Comparison of ENCODE assay signal across 16 mouse cellular contexts in genomic region chr1:78710026-78710425, GRCm38 (mm10).
"Had no signal": no experiment of that assay in that cellular context is flagged by ENCODE, and none has a peak within 500 bp of the region (broad histone marks: within the 10 kb centered on the region; RNA-seq: fewer than 3 reads in every experiment).

No protein-coding gene starts in this region.

- H3K27me3 ChIP-seq: kidney, embryonic 15.5 days; liver, embryonic 13.5 days; lung, embryonic 15.5 days; megakaryocyte, embryonic 14.5 days; midbrain, embryonic 15.5 days; neural tube, embryonic 12.5 days; stomach, embryonic 15.5 days had no signal

- H3K4me3 ChIP-seq: kidney, embryonic 15.5 days; left cerebral cortex, adult 2 months; limb, embryonic 10.5 days; liver, embryonic 13.5 days; lung, embryonic 15.5 days; megakaryocyte, embryonic 14.5 days; midbrain, embryonic 15.5 days; neural tube, embryonic 12.5 days; stomach, embryonic 15.5 days had no signal

- H3K9ac ChIP-seq: kidney, embryonic 15.5 days; liver, embryonic 13.5 days; liver, postnatal 0 days; lung, embryonic 15.5 days; midbrain, embryonic 15.5 days; neural tube, embryonic 12.5 days; stomach, embryonic 15.5 days had no signal

- H3K4me2 ChIP-seq: kidney, embryonic 15.5 days; liver, embryonic 13.5 days; lung, embryonic 15.5 days; midbrain, embryonic 11.5 days; midbrain, embryonic 15.5 days; neural tube, embryonic 12.5 days; stomach, embryonic 15.5 days had no signal

- H3K36me3 ChIP-seq: liver, embryonic 13.5 days; midbrain, embryonic 15.5 days had no signal

- ATAC-seq: liver, postnatal 0 days; midbrain, embryonic 15.5 days had no signal

- DNase-seq: kidney, postnatal 14 days; liver, embryonic 13.5 days; liver, postnatal 0 days; right cerebral cortex, postnatal 4 days; thymus, adult 2 months; thymus, postnatal 25 days had no signal

- H3K27ac ChIP-seq: kidney, embryonic 15.5 days; left cerebral cortex, adult 2 months; limb, embryonic 10.5 days; liver, embryonic 13.5 days; lung, embryonic 15.5 days; macrophage; midbrain, embryonic 15.5 days; neural tube, embryonic 12.5 days; stomach, embryonic 15.5 days had no signal

- H3K4me1 ChIP-seq: kidney, embryonic 15.5 days; limb, embryonic 10.5 days; liver, embryonic 13.5 days; lung, embryonic 15.5 days; midbrain, embryonic 15.5 days; neural tube, embryonic 12.5 days; stomach, embryonic 15.5 days had no signal

- H3K9me3 ChIP-seq: kidney, embryonic 15.5 days; limb, embryonic 10.5 days; liver, embryonic 13.5 days; lung, embryonic 15.5 days; megakaryocyte, embryonic 14.5 days; midbrain, embryonic 15.5 days; neural tube, embryonic 12.5 days; stomach, embryonic 15.5 days had no signal
